Mouse (Mus musculus) forebrain, embryonic 11.5 days (tissue): ENCODE measurements at regions not wholly inside any gene's neighbourhood (a gene's known extent, or its start where the extent isn't known, plus 50 kb on each side); places are given as distances from the start of the nearest gene placed in this dataset.
"Not testable (repeated sequence)": the region's sequence is repeated elsewhere in the genome, so short reads cannot be mapped to it uniquely, and the experiment has no call there.

Experiments
- ATAC-seq: fragments of 200-750 bp; cut with Nextera tagmentation; replicated peaks from 2 replicates; pipeline ENCODE4 v1.8.0; 2017; ENCODE audit warnings: moderate TSS enrichment; ENCODE audit not compliant: low FRiP score
- DNase-seq: peaks from one replicate; pipeline ENCODE4 v3.0.0-alpha.2; 2017; ENCODE audit warnings: low spot score
- H3K27ac ChIP-seq: fragments of 300-500 bp; sonication (generic); 2 replicates; pipeline ENCODE4 v1.5.1; 2014; ENCODE audit warnings: low read depth, low read length
- H3K27me3 ChIP-seq: fragments of 300-500 bp; sonication (generic); 2 replicates; pipeline ENCODE4 v1.6.1; 2014; ENCODE audit warnings: mild to moderate bottlenecking, low read length, mixed read lengths; ENCODE audit not compliant: control insufficient read depth, insufficient read depth
- H3K36me3 ChIP-seq: fragments of 300-500 bp; sonication (generic); 2 replicates; pipeline ENCODE4 v1.6.1; 2014; ENCODE audit warnings: mild to moderate bottlenecking, low read length, moderate library complexity, mixed read lengths; ENCODE audit not compliant: control insufficient read depth, insufficient read depth
- H3K4me1 ChIP-seq: fragments of 300-500 bp; sonication (generic); replicated peaks from 2 replicates; pipeline ENCODE4 v1.6.1; 2014; ENCODE audit warnings: low read length, mixed read lengths; ENCODE audit not compliant: control insufficient read depth, insufficient read depth
- H3K4me2 ChIP-seq: fragments of 300-500 bp; sonication (generic); 2 replicates; pipeline ENCODE4 v1.6.1; 2014; ENCODE audit warnings: low read depth, mild to moderate bottlenecking, low read length, moderate library complexity, mixed read lengths; ENCODE audit not compliant: severe bottlenecking
- H3K4me3 ChIP-seq: fragments of 300-500 bp; sonication (generic); 2 replicates; pipeline ENCODE4 v1.5.1; 2014; ENCODE audit warnings: low read depth, low read length
- H3K9ac ChIP-seq: fragments of 300-500 bp; sonication (generic); 2 replicates; pipeline ENCODE4 v1.6.1; 2014; ENCODE audit warnings: low read length
- H3K9me3 ChIP-seq: fragments of 300-500 bp; sonication (generic); 2 replicates; pipeline ENCODE4 v1.6.1; 2016; ENCODE audit warnings: low read length, mixed read lengths; ENCODE audit not compliant: control insufficient read depth
- WGBS: fragments of 180-500 bp; shearing (Covaris S2); extraction: QIAGEN DNeasy Blood & Tissue Kit; methylation state at CpG from one replicate; pipeline ENCODE4 v1.1.7; 2014; 5-methylcytosine and 5-hydroxymethylcytosine counted together

DNA sequence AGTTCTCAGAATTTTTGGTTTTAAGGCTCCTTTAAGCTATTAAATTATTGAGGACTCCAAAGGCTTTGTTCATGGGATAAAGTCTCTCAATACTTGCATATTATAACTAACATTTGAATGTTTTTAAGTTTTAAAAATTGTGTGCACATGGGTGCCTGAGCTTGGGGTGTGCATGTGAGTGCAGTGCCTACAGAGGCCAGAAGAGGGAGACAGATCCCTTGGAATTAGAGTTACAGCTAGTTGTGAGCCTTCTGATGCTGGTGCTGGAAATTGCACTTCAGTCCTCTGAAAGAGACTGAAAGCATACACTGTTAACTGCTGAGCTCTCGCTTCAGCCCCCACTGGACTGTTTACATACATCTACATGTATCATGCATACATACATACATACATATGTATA, 100.0 kb upstream of the Tspan5 start:
- Histone ChIP-seq H3K4me1 (peaks cover 2% of the 10 kb centered on the region; the same call in 1 of the 2 replicates), H3K9ac (no peak overlapping the region), H3K27me3 (no peaks in the 10 kb centered on the region), H3K27ac (no peak overlapping the region), H3K36me3 (no peaks in the 10 kb centered on the region), H3K9me3 (no peaks in the 10 kb centered on the region; the same call in 1 of the 2 replicates), H3K4me2 (no peak overlapping the region), H3K4me3 (no peak overlapping the region)
- DNase-seq = peak; percentile 66
- ATAC-seq = no peak
- 95% methylated on average over 1 of the region's 1 CpGs for WGBS

DNA sequence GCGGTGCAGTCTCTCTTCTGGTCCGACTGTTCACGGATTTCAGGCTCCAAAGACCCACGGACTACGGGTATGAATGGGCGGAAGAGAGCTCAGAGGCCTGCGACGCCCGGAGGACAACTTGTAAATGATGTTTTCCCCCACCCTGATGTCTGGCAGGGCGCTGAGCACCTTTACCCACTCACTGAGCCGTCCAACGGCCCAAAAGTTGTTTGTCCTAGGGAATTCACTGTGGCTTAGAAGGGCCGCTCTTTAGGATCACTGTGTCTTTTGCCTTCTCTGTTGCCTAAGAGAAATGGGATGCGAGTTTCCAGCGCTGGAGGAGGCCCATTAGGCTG, 98.1 kb upstream of the Tspan5 start:
- H3K27ac ChIP-seq = peak overlapping the region; percentile 32

GRCm38 (mm10) chr3:138644286-138644951, 97.6 kb upstream of the Tspan5 start:
- Histone ChIP-seq H3K4me1 (peaks cover 2% of the 10 kb centered on the region; the same call in 1 of the 2 replicates), H3K36me3 (no peaks in the 10 kb centered on the region), H3K9me3 (no peaks in the 10 kb centered on the region; the same call in 1 of the 2 replicates), H3K4me2 (peak overlapping the region; percentile 39), H3K27ac (peak overlapping the region; percentile 32), H3K9ac (peak overlapping the region; percentile 14; the same call in 1 of the 2 replicates), H3K4me3 (peak overlapping the region; percentile 19; the same call in 1 of the 2 replicates), H3K27me3 (no peaks in the 10 kb centered on the region)
- DNase-seq = peak; percentile 80
- ATAC-seq = peak; percentile 88
- under 1% methylated on average over 19 of the region's 19 CpGs for WGBS

More for the DNA sequence above, 98.1 kb upstream of the Tspan5 start:
- H3K4me1 ChIP-seq = peaks cover 2% of the 10 kb centered on the region; the same call in 1 of the 2 replicates
- peak overlapping the region; percentile 14; the same call in 1 of the 2 replicates for H3K9ac ChIP-seq
- peak overlapping the region; percentile 19; the same call in 1 of the 2 replicates for H3K4me3 ChIP-seq
- DNase-seq (no peak), ATAC-seq (no peak)
- peak overlapping the region; percentile 39 for H3K4me2 ChIP-seq
- H3K9me3 ChIP-seq = no peaks in the 10 kb centered on the region; the same call in 1 of the 2 replicates
- 18% methylated on average over 15 of the region's 15 CpGs for WGBS
- no peaks in the 10 kb centered on the region for H3K27me3 ChIP-seq
- no peaks in the 10 kb centered on the region for H3K36me3 ChIP-seq

DNA sequence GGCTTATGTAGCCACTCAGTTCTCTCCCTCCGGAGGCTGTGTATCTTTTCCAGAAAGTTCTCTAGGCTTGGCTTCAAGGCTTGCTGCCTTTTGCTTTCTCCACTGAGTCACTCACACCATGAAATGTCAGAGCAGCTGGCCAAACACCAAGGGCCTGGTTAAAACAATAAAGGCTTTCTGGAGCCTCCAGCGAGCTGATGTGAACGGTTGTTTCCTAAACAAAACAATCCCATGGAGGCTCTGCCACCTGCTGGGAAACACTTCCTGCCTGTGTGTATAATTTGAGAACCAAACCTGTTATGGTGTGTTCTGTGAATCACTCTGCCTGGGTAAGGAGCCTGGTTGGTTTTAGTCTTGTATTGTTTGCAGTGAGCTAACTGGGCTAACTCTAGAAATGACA, 96.7 kb upstream of the Tspan5 start:
- Histone ChIP-seq H3K27ac (peak overlapping the region; percentile 41; the same call in 1 of the 2 replicates), H3K36me3 (no peaks in the 10 kb centered on the region), H3K4me2 (0 out of 2 replicates have a peak overlapping the region, but pooled peaks have one; percentile 39), H3K4me3 (no peak overlapping the region), H3K9me3 (no peaks in the 10 kb centered on the region; the same call in 1 of the 2 replicates), H3K9ac (no peak overlapping the region; the same call in 1 of the 2 replicates), H3K4me1 (peaks cover 2% of the 10 kb centered on the region; the same call in 1 of the 2 replicates), H3K27me3 (no peaks in the 10 kb centered on the region)
- WGBS = 15% methylated on average over 3 of the region's 3 CpGs
- ATAC-seq (no peak), DNase-seq (peak; percentile 63)

GRCm38 (mm10) chr3:138649699-138650098, 92.3 kb upstream of the Tspan5 start:
- Histone ChIP-seq H3K36me3 (no peaks in the 10 kb centered on the region), H3K4me1 (peaks cover 2% of the 10 kb centered on the region; the same call in 1 of the 2 replicates), H3K27me3 (no peaks in the 10 kb centered on the region), H3K9ac (no peak overlapping the region), H3K4me2 (no peak overlapping the region), H3K9me3 (no peaks in the 10 kb centered on the region; the same call in 1 of the 2 replicates), H3K4me3 (no peak overlapping the region), H3K27ac (no peak overlapping the region)
- no peak for DNase-seq
- no peak for ATAC-seq
- WGBS = 90% methylated on average over 6 of the region's 6 CpGs

DNA sequence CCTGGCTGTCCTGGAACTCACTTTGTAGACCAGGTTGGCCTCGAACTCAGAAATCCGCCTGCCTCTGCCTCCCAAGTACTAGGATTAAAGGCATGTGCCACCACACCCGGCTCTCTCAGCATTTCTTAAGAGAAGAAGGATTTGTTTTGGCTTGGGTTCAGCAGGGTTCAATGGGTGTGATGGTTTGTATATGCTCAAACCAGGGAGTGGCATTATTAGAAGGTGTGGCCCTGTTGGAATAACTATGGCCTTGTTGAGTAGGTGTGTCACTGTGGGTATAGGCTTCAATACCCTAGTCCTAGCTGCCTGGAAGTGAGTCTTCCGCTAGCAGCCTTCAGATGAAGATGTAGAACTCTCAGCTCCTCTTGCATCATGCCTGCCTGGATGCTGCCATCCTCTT, 91.3 kb upstream of the Tspan5 start:
- not testable (repeated sequence) for H3K4me2 ChIP-seq, H3K4me3 ChIP-seq, H3K4me1 ChIP-seq, DNase-seq, H3K27me3 ChIP-seq, ATAC-seq, H3K9ac ChIP-seq, H3K27ac ChIP-seq, H3K36me3 ChIP-seq, H3K9me3 ChIP-seq
- 94% methylated on average over 3 of the region's 4 CpGs for WGBS

- Histone ChIP-seq H3K4me1 (no peaks in the 10 kb centered on the region), H3K4me2 (no peak overlapping the region), H3K9me3 (no peaks in the 10 kb centered on the region; the same call in 1 of the 2 replicates), H3K27ac (no peak overlapping the region), H3K27me3 (no peaks in the 10 kb centered on the region), H3K36me3 (no peaks in the 10 kb centered on the region), H3K4me3 (no peak overlapping the region), H3K9ac (no peak overlapping the region)
- DNase-seq (no peak), ATAC-seq (no peak)
- WGBS = 89% methylated on average over 12 of the region's 12 CpGs
Measured at GRCm38 (mm10) chr3:138651361-138652205, 90.4 kb upstream of the Tspan5 start.

- Histone ChIP-seq H3K9me3 (no peaks in the 10 kb centered on the region), H3K4me2 (no peak overlapping the region), H3K27ac (no peak overlapping the region), H3K4me1 (no peaks in the 10 kb centered on the region), H3K9ac (no peak overlapping the region), H3K36me3 (no peaks in the 10 kb centered on the region), H3K4me3 (no peak overlapping the region), H3K27me3 (no peaks in the 10 kb centered on the region)
- ATAC-seq (no peak), DNase-seq (no peak)
- 94% methylated on average over 2 of the region's 2 CpGs for WGBS
Measured at GRCm38 (mm10) chr3:138652206-138652605, 89.8 kb upstream of the Tspan5 start.
